Mouse (Mus musculus): ENCODE results near the gene Iqce. TPM values are rescaled to one million over a fixed set of nuclear protein-coding genes. Genes with fewer than 3 reads are reported as not detected.

Gene Iqce
- polyA plus RNA-seq, 1 experiment from 2014 or later, result 24.7 TPM

GRCm38 (mm10) chr5:140637989-140638388 is 64.2 kb downstream of the Iqce start:
- H3K4me1 ChIP-seq (ENCODE audit: control insufficient read depth, insufficient read depth, low read length), result peaks cover 15% of the 10 kb centered on the region
- H3K27me3 ChIP-seq (ENCODE audit: control insufficient read depth, insufficient read depth, low read length), result no peaks in the 10 kb centered on the region
- H3K27ac ChIP-seq (ENCODE audit: low read length), result no peak overlapping the region
- ATAC-seq (ENCODE audit: insufficient number of reproducible peaks, insufficient read depth, low FRiP score, low read depth), result no peak
- H3K4me3 ChIP-seq (ENCODE audit: low read depth, low read length), result no peak overlapping the region
- 86% methylated on average over 3 of the region's 3 CpGs for WGBS
- H3K9ac ChIP-seq (replicated peaks; ENCODE audit: low read depth, low read length), result no peak overlapping the region
- no peaks in the 10 kb centered on the region for H3K9me3 ChIP-seq (ENCODE audit: control insufficient read depth, low read depth, low read length)
- no peak overlapping the region for H3K4me2 ChIP-seq (replicated peaks; ENCODE audit: low read depth, low read length)
- H3K36me3 ChIP-seq (ENCODE audit: control insufficient read depth, insufficient read depth, low read length), result peaks cover 45% of the 10 kb centered on the region

GRCm38 (mm10) chr5:140637058-140637410 is 65.1 kb downstream of the Iqce start:
- Histone ChIP-seq H3K4me3 (ENCODE audit: low read depth, low read length) (no peak overlapping the region), H3K27ac (ENCODE audit: low read length) (no peak overlapping the region), H3K36me3 (ENCODE audit: control insufficient read depth, insufficient read depth, low read length) (peaks cover 54% of the 10 kb centered on the region), H3K9ac (replicated peaks; ENCODE audit: low read depth, low read length) (no peak overlapping the region), H3K4me2 (replicated peaks; ENCODE audit: low read depth, low read length) (no peak overlapping the region), H3K9me3 (ENCODE audit: control insufficient read depth, low read depth, low read length) (no peaks in the 10 kb centered on the region), H3K4me1 (ENCODE audit: control insufficient read depth, insufficient read depth, low read length) (peaks cover 9% of the 10 kb centered on the region), H3K27me3 (ENCODE audit: control insufficient read depth, insufficient read depth, low read length) (no peaks in the 10 kb centered on the region)
- WGBS, result 85% methylated on average over 6 of the region's 6 CpGs
- ATAC-seq (ENCODE audit: insufficient number of reproducible peaks, insufficient read depth, low FRiP score, low read depth), result no peak

GRCm38 (mm10) chr5:140636316-140637057 is 65.7 kb downstream of the Iqce start:
- no peak overlapping the region for H3K27ac ChIP-seq (ENCODE audit: low read length)
- H3K4me1 ChIP-seq (ENCODE audit: control insufficient read depth, insufficient read depth, low read length), result peaks cover 6% of the 10 kb centered on the region
- H3K27me3 ChIP-seq (ENCODE audit: control insufficient read depth, insufficient read depth, low read length), result no peaks in the 10 kb centered on the region
- no peak overlapping the region for H3K9ac ChIP-seq (replicated peaks; ENCODE audit: low read depth, low read length)
- peaks cover 59% of the 10 kb centered on the region for H3K36me3 ChIP-seq (ENCODE audit: control insufficient read depth, insufficient read depth, low read length)
- ATAC-seq (ENCODE audit: insufficient number of reproducible peaks, insufficient read depth, low FRiP score, low read depth), result no peak
- no peaks in the 10 kb centered on the region for H3K9me3 ChIP-seq (ENCODE audit: control insufficient read depth, low read depth, low read length)
- H3K4me3 ChIP-seq (ENCODE audit: low read depth, low read length), result no peak overlapping the region
- 83% methylated on average over 7 of the region's 7 CpGs for WGBS
- no peak overlapping the region for H3K4me2 ChIP-seq (replicated peaks; ENCODE audit: low read depth, low read length)

- no peak overlapping the region for H3K4me3 ChIP-seq (ENCODE audit: low read depth, low read length)
- H3K4me1 ChIP-seq (ENCODE audit: control insufficient read depth, insufficient read depth, low read length), result no peaks in the 10 kb centered on the region
- H3K27me3 ChIP-seq (ENCODE audit: control insufficient read depth, insufficient read depth, low read length), result no peaks in the 10 kb centered on the region
- no peak overlapping the region for H3K4me2 ChIP-seq (replicated peaks; ENCODE audit: low read depth, low read length)
- H3K9me3 ChIP-seq (ENCODE audit: control insufficient read depth, low read depth, low read length), result no peaks in the 10 kb centered on the region
- 93% methylated on average over 26 of the region's 26 CpGs for WGBS
- no peak for ATAC-seq (ENCODE audit: insufficient number of reproducible peaks, insufficient read depth, low FRiP score, low read depth)
- H3K9ac ChIP-seq (replicated peaks; ENCODE audit: low read depth, low read length), result no peak overlapping the region
- no peak overlapping the region for H3K27ac ChIP-seq (ENCODE audit: low read length)
- peaks cover 63% of the 10 kb centered on the region for H3K36me3 ChIP-seq (ENCODE audit: control insufficient read depth, insufficient read depth, low read length)
Measured at GRCm38 (mm10) chr5:140634798-140635722, 67.1 kb downstream of the Iqce start.

GRCm38 (mm10) chr5:140633432-140633831 is 68.7 kb downstream of the Iqce start:
- Histone ChIP-seq H3K36me3 (ENCODE audit: control insufficient read depth, insufficient read depth, low read length) (peaks cover 74% of the 10 kb centered on the region), H3K9ac (replicated peaks; ENCODE audit: low read depth, low read length) (no peak overlapping the region), H3K9me3 (ENCODE audit: control insufficient read depth, low read depth, low read length) (no peaks in the 10 kb centered on the region), H3K4me2 (replicated peaks; ENCODE audit: low read depth, low read length) (no peak overlapping the region), H3K27me3 (ENCODE audit: control insufficient read depth, insufficient read depth, low read length) (no peaks in the 10 kb centered on the region), H3K27ac (ENCODE audit: low read length) (no peak overlapping the region), H3K4me3 (ENCODE audit: low read depth, low read length) (no peak overlapping the region), H3K4me1 (ENCODE audit: control insufficient read depth, insufficient read depth, low read length) (no peaks in the 10 kb centered on the region)
- 88% methylated on average over 7 of the region's 7 CpGs for WGBS
- ATAC-seq (ENCODE audit: insufficient number of reproducible peaks, insufficient read depth, low FRiP score, low read depth), result no peak

- Histone ChIP-seq H3K9me3 (ENCODE audit: control insufficient read depth, low read depth, low read length) (peaks cover 6% of the 10 kb centered on the region; the same call in 1 of the 2 replicates), H3K27ac (ENCODE audit: low read length) (no peak overlapping the region), H3K4me1 (ENCODE audit: control insufficient read depth, insufficient read depth, low read length) (no peaks in the 10 kb centered on the region), H3K36me3 (ENCODE audit: control insufficient read depth, insufficient read depth, low read length) (peaks cover 85% of the 10 kb centered on the region), H3K9ac (replicated peaks; ENCODE audit: low read depth, low read length) (no peak overlapping the region), H3K27me3 (ENCODE audit: control insufficient read depth, insufficient read depth, low read length) (no peaks in the 10 kb centered on the region), H3K4me2 (replicated peaks; ENCODE audit: low read depth, low read length) (no peak overlapping the region), H3K4me3 (ENCODE audit: low read depth, low read length) (no peak overlapping the region)
- 87% methylated on average over 9 of the region's 9 CpGs for WGBS
- ATAC-seq (ENCODE audit: insufficient number of reproducible peaks, insufficient read depth, low FRiP score, low read depth), result no peak
Measured at GRCm38 (mm10) chr5:140628995-140629394, 73.2 kb downstream of the Iqce start.

- H3K36me3 ChIP-seq (ENCODE audit: control insufficient read depth, insufficient read depth, low read length), result peaks cover 87% of the 10 kb centered on the region
- 93% methylated on average over 5 of the region's 5 CpGs for WGBS
- H3K4me3 ChIP-seq (ENCODE audit: low read depth, low read length), result no peak overlapping the region
- H3K4me2 ChIP-seq (replicated peaks; ENCODE audit: low read depth, low read length), result no peak overlapping the region
- ATAC-seq (ENCODE audit: insufficient number of reproducible peaks, insufficient read depth, low FRiP score, low read depth), result no peak
- no peak overlapping the region for H3K9ac ChIP-seq (replicated peaks; ENCODE audit: low read depth, low read length)
- no peaks in the 10 kb centered on the region for H3K27me3 ChIP-seq (ENCODE audit: control insufficient read depth, insufficient read depth, low read length)
- H3K27ac ChIP-seq (ENCODE audit: low read length), result no peak overlapping the region
- H3K9me3 ChIP-seq (ENCODE audit: control insufficient read depth, low read depth, low read length), result peaks cover 6% of the 10 kb centered on the region; the same call in 1 of the 2 replicates
- no peaks in the 10 kb centered on the region for H3K4me1 ChIP-seq (ENCODE audit: control insufficient read depth, insufficient read depth, low read length)
Measured at GRCm38 (mm10) chr5:140627580-140627979, 74.6 kb downstream of the Iqce start.

- ATAC-seq (ENCODE audit: insufficient number of reproducible peaks, insufficient read depth, low FRiP score, low read depth), result no peak
- Histone ChIP-seq H3K27me3 (ENCODE audit: control insufficient read depth, insufficient read depth, low read length) (no peaks in the 10 kb centered on the region), H3K9ac (replicated peaks; ENCODE audit: low read depth, low read length) (no peak overlapping the region), H3K4me3 (ENCODE audit: low read depth, low read length) (no peak overlapping the region), H3K4me1 (ENCODE audit: control insufficient read depth, insufficient read depth, low read length) (no peaks in the 10 kb centered on the region), H3K9me3 (ENCODE audit: control insufficient read depth, low read depth, low read length) (peaks cover 6% of the 10 kb centered on the region; the same call in 1 of the 2 replicates), H3K36me3 (ENCODE audit: control insufficient read depth, insufficient read depth, low read length) (peaks cover 78% of the 10 kb centered on the region), H3K27ac (ENCODE audit: low read length) (no peak overlapping the region), H3K4me2 (replicated peaks; ENCODE audit: low read depth, low read length) (no peak overlapping the region)
- 91% methylated on average over 13 of the region's 13 CpGs for WGBS
Measured at GRCm38 (mm10) chr5:140624961-140625360, 77.2 kb downstream of the Iqce start.
